Mouse (Mus musculus) CD8-positive naive resting alpha-beta T cell, adult 2 months (primary cell): ENCODE measurements around the gene Pltp.

ENCODE experiments used
- DNase-seq, 2 experiments: peaks; one replicate each; pipeline ENCODE4 v3.0.0; 2022; ENCODE audit warnings: low read depth in 2 of 2, low spot score in 2 of 2

Gene Pltp

GRCm38 (mm10) chr2:164857101-164857821 lies at the start of gene Pltp:
Pltp (minus strand) TSS chr2:164857711.
- DNase-seq = peak in 1 of 2 experiments; percentile 36

GRCm38 (mm10) chr2:164906071-164906470 lies 48.6 kb upstream of the Pltp start:
- no peak for DNase-seq

- DNase-seq = no peak
These were observed 46.0 kb upstream of the Pltp start for GRCm38 (mm10) chr2:164903496-164903895.

GRCm38 (mm10) chr2:164901380-164901779 lies 43.9 kb upstream of the Pltp start:
- DNase-seq = no peak

GRCm38 (mm10) chr2:164899723-164900459 lies 42.4 kb upstream of the Pltp start:
- peak; percentile 49 to 57 for DNase-seq

- no peak for DNase-seq
These were observed 41.5 kb upstream of the Pltp start for GRCm38 (mm10) chr2:164899034-164899433.

- DNase-seq = no peak
These were observed 40.5 kb upstream of the Pltp start for GRCm38 (mm10) chr2:164898008-164898407.

- no peak for DNase-seq
These were observed 38.4 kb upstream of the Pltp start for GRCm38 (mm10) chr2:164895885-164896284.

- DNase-seq = no peak
These were observed 37.1 kb upstream of the Pltp start for GRCm38 (mm10) chr2:164894644-164895043.

- no peak for DNase-seq
These were observed 36.5 kb upstream of the Pltp start for GRCm38 (mm10) chr2:164894048-164894447.

- DNase-seq = no peak
These were observed 35.2 kb upstream of the Pltp start for GRCm38 (mm10) chr2:164892696-164893216.

- DNase-seq = no peak
These were observed 34.6 kb upstream of the Pltp start for GRCm38 (mm10) chr2:164891908-164892695.

GRCm38 (mm10) chr2:164891056-164891834 lies 33.7 kb upstream of the Pltp start:
- DNase-seq = no peak

GRCm38 (mm10) chr2:164890411-164891049 lies 33.0 kb upstream of the Pltp start:
- DNase-seq = no peak

- no peak for DNase-seq
These were observed 32.4 kb upstream of the Pltp start for GRCm38 (mm10) chr2:164889960-164890359.

GRCm38 (mm10) chr2:164888996-164889395 lies 31.5 kb upstream of the Pltp start:
- DNase-seq = no peak

- DNase-seq = no peak
These were observed 29.1 kb upstream of the Pltp start for GRCm38 (mm10) chr2:164886617-164887016.

- no peak for DNase-seq
These were observed 28.3 kb upstream of the Pltp start for GRCm38 (mm10) chr2:164885788-164886187.

GRCm38 (mm10) chr2:164882619-164883018 lies 25.1 kb upstream of the Pltp start:
- DNase-seq = no peak

GRCm38 (mm10) chr2:164879568-164880277 lies 22.2 kb upstream of the Pltp start:
- DNase-seq = peak; percentile 94
